Mouse (Mus musculus): ENCODE results near the gene Mrpl53.

Gene Mrpl53

DNA sequence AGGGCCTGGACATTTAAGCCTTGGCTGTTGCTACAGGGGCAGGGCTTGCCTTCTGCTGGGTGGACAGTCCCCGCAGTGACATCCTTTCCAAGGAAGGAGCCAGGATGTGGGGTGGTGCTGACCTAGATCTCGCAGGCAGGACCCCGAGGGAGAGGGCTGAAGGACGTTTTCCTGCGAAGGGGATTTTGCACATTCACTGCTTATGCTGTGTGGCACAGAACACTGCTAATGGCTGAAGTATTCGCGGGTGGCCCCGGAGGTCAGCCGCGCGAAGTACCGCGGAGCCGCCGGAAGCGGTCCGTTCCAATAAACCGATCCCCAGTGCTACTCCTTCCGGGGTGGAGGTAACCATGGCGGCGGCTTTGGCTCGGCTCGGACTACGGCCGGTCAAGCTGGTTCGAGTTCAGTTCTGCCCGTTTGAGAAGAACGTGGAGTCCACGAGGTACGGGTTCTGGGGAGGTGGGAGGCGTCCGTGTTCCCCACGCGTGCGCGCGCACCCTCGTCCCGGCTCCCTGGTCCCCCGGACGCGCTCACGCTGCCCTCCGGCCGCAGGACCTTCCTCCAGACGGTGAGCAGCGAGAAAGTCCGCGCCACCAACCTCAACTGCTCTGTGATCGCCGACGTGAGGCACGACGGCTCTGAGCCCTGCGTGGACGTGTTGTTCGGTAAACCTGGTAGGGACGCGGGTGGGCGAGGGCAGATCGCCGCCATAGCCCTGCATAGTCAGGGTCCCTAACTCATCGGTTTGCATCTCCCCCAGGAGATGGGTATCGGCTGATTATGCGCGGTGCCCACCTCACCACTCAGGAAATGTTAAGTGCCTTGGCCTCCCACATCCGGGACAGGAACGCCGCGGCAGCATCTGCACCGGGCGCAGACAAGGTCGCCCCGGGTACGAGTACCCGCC is at the start of gene Mrpl53:
Gene Mrpl53 (plus strand): TSS at position 279 of the 907 bp plus-strand sequence.
- DNase-seq (ENCODE audit: extremely low spot score, low read depth, low spot score): no peak

DNA sequence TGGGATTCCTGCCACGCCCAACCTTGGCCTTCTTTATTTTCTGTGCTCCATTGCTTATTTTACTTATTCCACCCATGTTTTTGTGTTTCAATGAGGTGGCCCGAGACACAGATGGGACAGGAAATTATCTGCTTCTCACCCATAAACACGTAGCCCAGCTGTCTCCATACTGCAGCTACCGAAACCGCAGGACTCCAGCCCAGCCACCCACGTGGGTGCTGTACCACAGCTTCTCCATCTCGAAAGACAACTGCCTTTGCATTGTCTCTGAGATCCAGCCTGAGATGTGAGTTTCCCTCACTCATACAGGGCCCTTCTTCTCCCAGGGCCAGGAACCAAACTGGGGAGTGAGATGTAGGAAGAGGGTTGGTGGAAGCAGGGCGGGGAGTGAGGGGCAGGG is 42.8 kb upstream of the Mrpl53 start:
- DNase-seq (ENCODE audit: extremely low spot score, low read depth, low spot score): no peak

DNA sequence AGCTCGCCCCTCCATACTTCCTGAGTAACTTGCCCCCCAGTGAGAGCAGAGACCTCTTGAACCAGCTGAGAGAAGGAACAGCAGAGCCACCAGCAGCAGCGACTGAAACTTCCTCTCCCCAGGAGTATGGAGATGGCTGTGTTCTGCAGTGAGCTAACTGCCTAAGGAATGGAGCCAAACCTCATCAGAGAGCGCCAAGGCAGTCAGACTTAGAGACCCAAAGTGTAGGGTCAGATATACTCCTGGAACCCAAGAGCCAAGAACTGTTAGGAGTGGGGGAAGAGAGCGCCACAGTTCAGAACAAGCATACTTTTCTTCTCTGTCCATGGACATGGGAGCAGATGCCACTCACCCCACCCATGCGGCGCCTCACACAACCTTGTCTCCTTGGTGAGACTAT is 42.4 kb upstream of the Mrpl53 start:
- no peak for DNase-seq (ENCODE audit: extremely low spot score, low read depth, low spot score)

DNA sequence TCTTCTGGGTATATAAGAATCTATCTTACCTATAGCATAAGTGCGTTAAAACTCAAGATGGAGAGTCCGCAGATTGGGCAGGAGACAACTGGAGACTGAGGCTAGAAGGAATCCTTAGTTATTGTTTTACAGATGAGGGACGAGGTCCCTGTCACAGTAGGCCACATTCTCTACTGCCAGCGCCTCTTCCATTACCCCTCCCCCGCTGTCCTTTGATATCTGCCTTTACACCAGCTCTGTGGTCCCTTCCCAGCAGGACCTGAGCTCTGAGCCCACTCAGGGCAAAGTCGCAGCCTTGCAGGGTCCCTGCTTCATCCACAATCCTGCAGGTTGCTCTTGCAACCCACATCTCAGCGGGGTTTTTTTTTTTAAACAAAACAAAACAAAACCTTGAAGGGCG is 40.6 kb upstream of the Mrpl53 start:
- DNase-seq (ENCODE audit: extremely low spot score, low read depth, low spot score): no peak

DNA sequence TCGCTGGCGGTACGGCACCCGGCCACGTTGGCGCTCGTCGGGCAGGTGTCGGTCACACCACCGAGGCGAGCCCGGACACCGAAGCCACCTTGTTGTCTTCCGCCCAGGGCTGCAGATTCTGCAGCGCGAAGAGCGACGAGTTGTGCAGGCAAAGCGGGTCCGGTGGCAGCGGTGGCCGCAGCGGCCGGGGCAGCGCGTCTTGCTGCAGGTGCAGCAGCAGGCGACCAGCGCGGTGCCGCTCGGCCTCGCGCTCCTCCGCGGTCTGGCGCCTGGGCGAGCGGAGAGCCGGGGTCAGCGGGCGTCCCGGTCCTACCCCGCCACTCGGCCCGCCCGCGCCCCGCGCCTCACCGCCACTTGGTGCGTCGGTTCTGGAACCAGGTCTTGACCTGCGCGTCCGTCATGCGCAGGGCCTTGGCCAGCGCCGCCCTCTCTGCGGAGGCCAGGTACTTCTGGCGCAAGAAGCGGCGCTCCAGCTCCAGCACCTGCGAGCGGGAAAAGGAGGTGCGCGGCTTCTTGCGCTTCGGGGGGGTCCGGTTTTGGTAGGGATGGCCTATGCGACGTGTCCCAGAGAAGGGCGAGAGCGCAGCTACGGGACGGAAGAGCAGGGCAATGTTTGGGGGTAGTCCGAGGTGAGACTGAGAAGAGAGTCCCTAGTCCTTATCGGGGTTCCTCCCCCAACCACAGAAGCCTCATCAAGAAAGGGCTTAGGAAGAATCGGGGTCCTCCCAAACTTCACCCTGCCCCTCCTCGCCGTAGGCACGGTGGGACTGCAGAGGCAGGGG is 39.9 kb upstream of the Mrpl53 start:
- DNase-seq (ENCODE audit: extremely low spot score, low read depth, low spot score): no peak

DNA sequence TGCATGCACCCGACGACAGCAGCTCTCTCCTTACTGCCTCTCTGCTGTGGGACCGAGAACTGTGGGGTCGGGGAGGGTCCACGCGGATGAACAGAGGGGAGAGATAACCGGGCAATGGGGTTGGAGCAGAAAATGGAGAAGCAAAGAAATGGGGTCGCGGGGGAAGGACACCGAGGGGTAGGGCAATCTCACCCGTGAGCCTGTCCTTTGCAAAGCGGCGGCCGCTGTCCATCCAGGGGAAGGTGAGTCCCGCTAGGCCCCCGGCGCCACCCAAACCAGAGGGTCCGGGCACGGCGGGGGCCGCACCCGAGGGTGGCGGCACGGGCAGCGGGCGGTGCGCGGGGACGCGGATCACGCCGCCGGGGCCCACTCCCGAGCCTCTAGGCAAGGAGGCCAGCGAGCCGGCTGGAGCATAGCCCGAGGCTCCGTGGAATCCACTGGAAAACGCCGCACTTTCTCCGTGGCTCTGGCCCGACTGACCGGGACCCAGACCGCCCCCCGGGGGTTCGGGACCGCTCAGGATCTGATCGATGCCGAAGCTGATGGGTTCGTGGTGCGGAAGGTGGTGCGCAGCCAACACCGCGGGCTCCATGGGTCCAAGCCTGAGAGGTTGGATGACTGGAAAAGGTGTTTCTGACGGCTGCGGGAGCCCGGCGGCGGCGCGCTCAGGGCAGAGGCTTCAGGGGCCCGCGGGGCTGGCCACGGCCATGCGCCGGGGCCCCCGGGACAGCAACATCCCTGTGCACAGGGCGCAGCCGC is 39.2 kb upstream of the Mrpl53 start:
- DNase-seq (ENCODE audit: extremely low spot score, low read depth, low spot score): no peak

DNA sequence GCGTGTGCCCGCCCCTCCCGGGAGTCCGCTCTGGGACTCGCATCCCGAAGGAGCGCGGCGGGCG is 38.8 kb upstream of the Mrpl53 start, which contains the start of gene Tlx2:
Gene Tlx2 (minus strand): TSS at position 47 of the 64 bp plus-strand sequence.
- no peak for DNase-seq (ENCODE audit: extremely low spot score, low read depth, low spot score)

DNA sequence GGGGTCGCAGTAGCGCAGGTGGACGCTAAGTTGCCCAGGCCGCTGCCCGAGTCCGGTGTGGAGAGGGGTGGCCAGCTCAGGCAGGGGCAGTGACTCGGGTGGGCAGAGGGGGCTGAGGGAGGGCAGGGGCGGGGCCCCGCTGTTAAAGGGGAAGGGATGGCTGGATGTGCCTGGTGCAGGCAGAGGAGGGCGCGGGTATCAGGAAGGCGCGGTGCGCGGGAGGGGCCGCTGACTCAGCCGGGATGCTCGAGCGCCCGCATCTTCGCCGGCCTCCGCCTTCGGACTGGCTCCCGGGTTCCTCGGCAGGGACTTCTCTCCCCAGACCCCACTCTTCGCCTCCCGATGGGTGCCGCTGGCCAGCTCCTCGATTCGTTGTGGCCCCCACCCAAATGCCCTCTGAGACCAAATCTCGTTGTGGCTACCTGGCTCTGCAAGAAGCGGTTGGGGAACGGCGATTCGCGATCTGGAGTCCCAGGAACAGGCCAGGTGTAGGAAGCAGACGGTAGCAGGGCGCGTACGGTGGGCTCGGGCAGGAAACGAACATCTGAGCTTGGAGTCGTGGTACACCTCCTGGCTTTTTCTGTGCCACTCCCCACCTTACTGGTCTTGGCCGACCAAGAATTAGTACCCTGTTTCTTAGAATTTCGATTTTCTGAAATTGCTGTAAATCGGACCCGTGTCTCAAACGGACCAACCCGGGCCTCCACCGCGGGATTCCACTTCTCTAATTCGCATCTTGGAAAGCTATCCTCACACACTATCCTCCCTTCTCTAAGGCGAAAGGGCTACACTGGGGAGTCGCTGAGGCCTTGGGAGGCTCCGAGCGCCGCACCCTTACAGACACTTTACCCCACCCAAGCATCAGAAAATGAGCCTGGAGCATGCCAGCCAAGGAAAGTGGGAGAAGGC is 38.3 kb upstream of the Mrpl53 start:
- DNase-seq (ENCODE audit: extremely low spot score, low read depth, low spot score): no peak

DNA sequence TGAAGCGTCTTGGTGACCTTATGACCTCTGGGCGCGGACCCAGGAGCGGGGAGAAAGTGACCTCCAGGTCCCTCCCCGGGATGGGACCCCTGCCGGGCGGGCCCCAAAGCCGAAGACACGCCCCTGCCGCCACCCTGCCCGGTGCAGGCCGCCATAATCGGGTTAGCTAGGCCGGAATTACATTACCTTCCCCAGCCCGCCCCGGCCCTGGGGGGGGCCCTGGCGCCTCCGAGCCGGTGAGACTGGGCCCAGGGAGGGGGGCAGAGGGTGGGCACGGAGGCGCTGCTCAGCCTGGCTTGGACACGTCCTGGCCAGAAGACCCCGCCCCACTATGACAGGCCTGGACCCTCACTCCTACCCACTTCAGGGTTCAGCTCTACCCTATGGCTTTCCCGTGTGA is 37.6 kb upstream of the Mrpl53 start:
- DNase-seq (ENCODE audit: extremely low spot score, low read depth, low spot score): no peak

DNA sequence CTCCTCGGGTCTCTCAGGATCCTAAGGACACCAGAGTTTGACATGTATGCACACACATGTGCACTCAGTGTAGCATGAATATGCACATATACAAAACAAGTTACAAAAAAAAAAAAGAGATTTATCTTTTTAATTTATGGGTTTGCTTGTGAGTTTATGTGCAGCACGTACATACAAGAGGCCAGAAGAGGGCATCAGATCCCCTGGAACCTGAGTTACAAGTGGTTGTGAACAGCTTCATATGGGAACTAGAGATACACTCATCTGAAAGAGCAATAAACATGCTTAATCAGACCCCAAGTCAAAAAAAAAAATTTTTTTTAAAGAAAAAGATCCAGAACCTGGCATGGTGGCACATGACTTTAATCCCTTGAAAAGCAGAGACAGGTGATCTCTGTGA is 33.9 kb upstream of the Mrpl53 start:
- no peak for DNase-seq (ENCODE audit: extremely low spot score, low read depth, low spot score)

DNA sequence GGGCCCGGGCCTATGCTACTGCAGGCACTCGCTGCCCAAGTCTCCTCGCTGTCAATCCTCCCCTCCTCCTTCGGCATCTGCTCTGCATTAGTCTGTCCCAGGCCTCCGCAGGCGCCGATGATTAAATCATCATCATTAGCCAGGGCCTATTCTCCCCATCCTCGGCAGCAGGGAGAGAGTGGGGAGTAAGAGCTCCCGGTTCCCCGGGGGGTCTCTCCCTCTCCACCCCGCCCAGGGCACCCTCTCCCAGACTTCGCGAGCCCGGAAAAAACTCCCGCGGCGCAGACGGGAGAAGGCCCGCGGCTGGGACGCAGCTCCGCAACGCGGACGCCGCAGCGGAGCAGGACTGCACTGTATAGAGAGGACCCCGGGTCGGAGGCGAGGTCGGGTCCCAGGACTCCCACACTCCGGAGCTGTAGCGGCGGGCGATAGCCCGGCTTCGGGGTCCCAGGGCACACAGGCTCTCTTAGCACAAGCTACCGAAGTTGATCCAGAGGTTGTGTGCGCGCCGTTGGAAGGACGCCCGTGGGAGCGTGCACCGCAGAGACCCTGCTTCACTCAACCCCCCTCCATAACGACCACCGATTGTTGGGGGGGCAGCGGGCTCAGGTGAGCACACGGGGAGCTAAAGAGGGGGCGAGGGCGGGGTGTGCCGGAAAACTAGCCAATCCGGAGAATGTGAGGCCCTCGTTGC is 31.1 kb upstream of the Mrpl53 start, which contains the start of gene Pcgf1:
Gene Pcgf1 (plus strand): TSS at position 240 of the 694 bp plus-strand sequence.
- DNase-seq (ENCODE audit: extremely low spot score, low read depth, low spot score): no peak

DNA sequence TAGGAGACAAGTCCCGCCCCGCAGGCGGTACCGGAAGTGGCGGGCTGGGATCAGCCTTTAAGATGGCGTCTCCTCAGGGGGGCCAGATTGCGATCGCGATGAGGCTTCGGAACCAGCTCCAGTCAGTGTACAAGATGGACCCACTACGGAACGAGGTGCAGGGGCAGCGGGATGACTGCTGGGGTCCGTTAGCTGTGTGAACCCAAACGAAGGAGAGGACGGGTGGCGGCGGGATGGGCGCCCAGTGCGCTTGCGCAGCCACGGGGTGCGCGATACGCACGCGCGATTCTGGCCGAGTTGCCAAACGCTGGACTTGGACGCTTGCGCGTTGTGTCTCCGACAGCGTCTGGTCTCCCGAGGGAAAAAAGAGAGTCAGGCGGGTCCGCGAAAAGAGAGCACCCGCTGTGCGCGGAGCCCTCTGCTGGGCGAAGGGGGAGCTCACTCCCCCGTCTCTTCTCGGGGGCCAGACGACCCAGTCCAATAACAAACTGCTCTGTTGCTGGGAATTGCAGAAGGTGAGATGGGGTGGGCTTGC is 30.4 kb upstream of the Mrpl53 start:
- DNase-seq (ENCODE audit: extremely low spot score, low read depth, low spot score): peak; percentile 96

DNA sequence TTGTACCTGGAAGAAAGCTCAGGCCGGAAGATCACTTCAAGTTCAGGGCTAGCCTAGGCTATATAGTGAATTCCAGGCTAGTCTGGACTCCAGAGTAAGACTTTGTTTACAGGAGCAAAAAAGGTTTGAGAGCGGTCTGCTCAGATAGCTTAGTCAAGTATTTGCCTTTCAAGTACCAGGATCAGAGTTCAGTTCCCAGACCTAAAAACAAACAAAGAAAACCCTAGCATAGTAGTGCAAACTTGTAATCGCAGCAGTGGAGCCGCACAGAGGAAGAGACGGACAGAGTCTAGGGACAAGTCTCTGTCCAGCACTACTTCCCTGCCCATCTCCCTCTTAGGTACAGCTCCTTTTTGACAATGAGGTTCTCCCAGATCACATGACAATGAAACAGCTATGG is 28.6 kb upstream of the Mrpl53 start:
- no peak for DNase-seq (ENCODE audit: extremely low spot score, low read depth, low spot score)

DNA sequence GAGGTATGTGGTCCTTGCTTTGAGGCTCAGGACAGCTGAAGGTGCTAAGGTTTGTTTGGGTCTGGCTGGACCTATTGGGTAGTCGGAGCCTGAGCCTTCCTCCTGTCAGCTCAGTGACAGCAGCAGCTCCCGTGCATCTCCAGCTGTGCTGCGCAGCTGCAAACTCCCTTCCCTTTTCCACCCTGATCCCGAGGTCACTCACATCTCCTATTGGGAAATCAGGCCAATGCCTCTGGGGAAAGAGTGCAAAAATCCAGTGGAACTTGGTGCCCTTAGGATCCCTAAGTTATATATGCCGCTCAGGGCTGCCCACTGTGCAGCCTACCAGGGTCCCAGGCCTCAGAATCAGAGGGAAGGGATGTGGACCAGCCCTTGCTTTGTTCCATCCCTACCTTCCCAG is 25.3 kb upstream of the Mrpl53 start:
- DNase-seq (ENCODE audit: extremely low spot score, low read depth, low spot score): no peak

DNA sequence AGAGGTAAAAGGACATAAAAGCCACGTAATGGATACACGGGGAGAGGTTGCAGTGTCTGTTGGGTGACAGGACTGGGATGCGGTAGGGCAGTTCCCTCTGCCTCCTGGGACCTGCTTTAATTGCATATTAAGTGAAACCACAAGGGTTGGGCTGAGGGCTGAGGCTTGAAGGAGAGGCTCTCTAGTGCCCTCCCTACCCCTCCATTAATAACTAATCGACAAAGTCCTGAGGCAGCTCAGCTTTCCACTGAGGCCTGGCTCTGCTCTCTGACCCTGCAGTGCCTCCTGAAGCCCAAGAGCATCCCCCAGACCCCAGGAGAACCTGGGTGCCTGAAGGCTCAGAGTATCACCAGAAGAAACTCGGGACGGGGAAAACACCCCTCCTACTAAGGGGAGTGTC is 24.4 kb upstream of the Mrpl53 start:
- DNase-seq (ENCODE audit: extremely low spot score, low read depth, low spot score): no peak

DNA sequence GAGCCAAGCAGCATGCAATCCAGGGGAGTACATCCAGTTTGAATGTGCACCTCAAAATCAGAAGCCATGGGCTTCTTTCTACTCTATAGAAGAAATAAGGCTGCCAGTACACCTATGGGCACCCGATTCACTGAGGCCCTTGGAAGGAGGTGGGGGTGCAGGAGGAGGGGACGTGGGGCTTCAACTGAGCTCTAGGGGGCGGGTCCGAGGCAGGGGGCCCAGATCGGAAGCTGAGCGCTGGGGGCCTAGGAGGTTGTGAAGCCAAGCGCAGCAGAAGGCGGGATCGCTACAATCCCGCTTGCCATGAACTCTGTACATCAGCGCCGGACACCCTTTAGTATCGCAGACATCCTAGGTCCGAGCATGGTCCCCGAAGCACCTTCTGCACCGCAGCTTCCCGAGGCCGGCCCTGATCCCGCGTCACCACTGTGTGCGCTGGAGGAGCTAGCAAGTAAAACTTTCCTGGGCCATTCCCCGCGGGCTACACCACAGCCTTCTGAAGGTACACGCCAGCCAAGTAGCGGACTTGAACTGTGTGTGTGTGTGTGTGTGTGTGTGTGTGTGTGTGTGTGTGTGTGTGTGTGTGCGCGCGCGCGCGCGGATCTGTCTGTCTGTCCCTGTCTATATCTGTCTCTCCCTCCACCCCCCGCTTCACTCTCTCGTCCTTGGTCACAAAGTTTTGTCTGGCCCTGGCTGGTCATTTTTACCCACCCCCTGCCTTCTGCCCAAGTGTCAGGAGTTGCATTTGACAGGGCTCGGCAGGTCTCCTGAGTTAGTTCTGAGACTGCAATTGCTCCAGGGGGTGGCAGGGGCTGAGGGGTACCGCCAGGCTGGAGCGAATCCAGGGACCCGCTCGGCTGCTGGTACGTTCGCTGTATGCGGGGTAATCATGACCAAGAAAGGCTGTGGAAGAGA is 22.5 kb upstream of the Mrpl53 start, which contains the start of gene Lbx2:
Gene Lbx2 (plus strand): TSS at position 247 of the 915 bp plus-strand sequence.
- no peak for DNase-seq (ENCODE audit: extremely low spot score, low read depth, low spot score)

DNA sequence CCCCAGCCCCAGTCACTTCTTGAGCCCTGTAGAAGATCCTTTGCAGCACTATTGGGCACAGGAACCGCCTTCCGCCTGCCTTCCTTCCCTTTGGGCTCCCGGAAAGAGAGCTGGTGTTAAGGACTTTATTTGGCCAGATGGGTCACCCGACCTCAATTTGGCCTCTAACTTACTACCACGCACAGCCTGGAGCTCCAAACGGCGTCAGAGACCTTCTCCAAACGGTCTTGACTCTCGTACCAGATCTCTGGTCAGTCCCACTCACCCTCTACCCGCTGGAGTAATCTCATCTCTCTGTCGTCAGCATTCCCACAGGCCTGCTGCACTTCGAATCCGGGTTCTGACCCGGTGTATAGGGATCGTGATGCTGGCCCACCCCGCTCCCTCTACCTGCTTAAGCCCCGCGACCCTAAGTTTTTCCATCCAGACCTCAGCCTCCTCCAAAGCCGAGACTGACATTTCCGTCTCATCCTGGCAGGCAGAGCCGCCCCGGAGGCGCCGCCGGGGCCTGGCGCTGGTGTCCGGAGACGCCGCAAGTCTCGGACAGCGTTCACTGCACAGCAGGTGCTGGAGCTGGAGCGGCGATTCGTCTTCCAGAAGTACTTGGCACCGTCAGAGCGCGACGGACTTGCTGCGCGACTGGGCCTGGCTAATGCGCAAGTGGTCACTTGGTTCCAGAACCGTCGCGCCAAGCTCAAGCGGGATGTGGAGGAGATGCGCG is 21.5 kb upstream of the Mrpl53 start:
- no peak for DNase-seq (ENCODE audit: extremely low spot score, low read depth, low spot score)

DNA sequence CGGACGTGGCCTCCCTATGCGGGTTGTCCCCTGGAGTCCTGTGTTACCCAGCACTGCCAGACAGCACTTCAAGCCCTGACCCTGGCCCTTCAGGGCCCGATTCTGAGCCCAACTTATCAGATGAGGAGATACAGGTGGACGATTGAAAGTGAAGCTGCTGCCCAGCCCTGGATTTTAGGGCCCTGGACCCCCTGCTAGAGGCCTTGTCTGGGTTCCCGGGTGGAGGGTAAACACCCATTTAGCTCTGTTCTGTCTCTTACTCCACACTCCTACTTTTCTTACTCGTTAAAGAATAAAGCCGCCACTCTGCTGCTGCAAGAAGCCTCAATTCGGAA is 20.9 kb upstream of the Mrpl53 start:
- no peak for DNase-seq (ENCODE audit: extremely low spot score, low read depth, low spot score)
